ENCODE assay signal across 25 mouse cellular contexts in the genomic region with DNA sequence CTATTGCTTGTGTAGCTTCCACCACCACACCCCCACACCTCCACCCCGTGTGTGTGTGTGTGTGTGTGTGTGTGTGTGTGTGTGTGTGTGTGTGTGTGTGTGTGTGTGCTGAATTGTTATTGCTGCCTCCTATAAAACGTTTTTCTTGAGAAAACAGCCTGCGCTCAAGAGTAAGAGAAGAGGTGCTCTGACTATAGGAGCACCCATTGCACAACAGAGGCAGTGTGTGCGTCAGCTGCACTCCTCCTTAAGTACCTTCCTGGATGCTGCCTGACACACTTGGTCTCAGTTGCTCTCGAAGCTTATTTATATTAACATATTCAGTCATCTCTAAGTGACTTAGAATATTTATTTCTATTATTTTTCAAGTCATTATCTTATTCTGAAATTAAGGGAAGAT. TPM values are rescaled to one million over a fixed set of nuclear protein-coding genes. Genes with fewer than 3 reads are reported as not detected.
"Had no signal": no experiment of that assay in that cellular context is flagged by ENCODE, and none has a peak within 500 bp of the region (broad histone marks: within the 10 kb centered on the region; RNA-seq: fewer than 3 reads in every experiment).

No protein-coding gene starts in this region.

- DNase-seq: gastrocnemius, adult 2 months; gastrocnemius, postnatal 10 days; gastrocnemius, postnatal 25 days; heart, postnatal 14 days; heart, postnatal 36 days; kidney, adult 11 months; kidney, adult 2 months; kidney, adult 9 months; kidney, postnatal 10 days; kidney, postnatal 25 days; kidney, postnatal 4 days had no signal

- H3K4me3 ChIP-seq: gastrocnemius, adult 2 months; heart, embryonic 13.5 days; heart, embryonic 15.5 days; hindbrain, embryonic 13.5 days; hindbrain, embryonic 15.5 days; kidney, embryonic 15.5 days; layer of hippocampus, adult 2 months; left cerebral cortex, adult 2 months; limb, embryonic 13.5 days; limb, embryonic 15.5 days had no signal

- H3K9me3 ChIP-seq: heart, embryonic 13.5 days; heart, embryonic 15.5 days; hindbrain, embryonic 13.5 days; hindbrain, embryonic 15.5 days; kidney, embryonic 15.5 days; limb, embryonic 13.5 days; limb, embryonic 15.5 days had no signal

- H3K4me2 ChIP-seq: heart, embryonic 11.5 days; heart, embryonic 13.5 days; heart, embryonic 15.5 days; hindbrain, embryonic 13.5 days; hindbrain, embryonic 15.5 days; kidney, embryonic 15.5 days; limb, embryonic 13.5 days; limb, embryonic 15.5 days had no signal

- H3K27ac ChIP-seq: gastrocnemius, adult 2 months; heart, embryonic 13.5 days; heart, embryonic 15.5 days; hindbrain, embryonic 13.5 days; hindbrain, embryonic 15.5 days; hindbrain, postnatal 0 days; kidney, embryonic 15.5 days; layer of hippocampus, adult 2 months; left cerebral cortex, adult 2 months; limb, embryonic 13.5 days; limb, embryonic 15.5 days had no signal

- ATAC-seq: hindbrain, postnatal 0 days; intestine, embryonic 16.5 days had no signal

- H3K36me3 ChIP-seq: hindbrain, embryonic 15.5 days had no signal

- H3K4me1 ChIP-seq: heart, embryonic 13.5 days; heart, embryonic 15.5 days; hindbrain, embryonic 13.5 days; hindbrain, embryonic 15.5 days; kidney, embryonic 15.5 days; limb, embryonic 13.5 days; limb, embryonic 15.5 days had no signal

- H3K27me3 ChIP-seq: heart, embryonic 13.5 days; heart, embryonic 15.5 days; hindbrain, embryonic 13.5 days; hindbrain, embryonic 15.5 days; kidney, embryonic 15.5 days; limb, embryonic 13.5 days; limb, embryonic 15.5 days had no signal

- H3K9ac ChIP-seq: heart, embryonic 13.5 days; heart, embryonic 15.5 days; hindbrain, embryonic 13.5 days; hindbrain, embryonic 15.5 days; kidney, embryonic 15.5 days; limb, embryonic 13.5 days; limb, embryonic 15.5 days had no signal

RNA-seq across cellular contexts. Expression of a gene that starts 45.1 kb away (rescaled TPM):
- total RNA-seq: gastrocnemius, adult 2 months; hematopoietic stem cell, adult 5-6 weeks; liver, adult 2 months had no signal
